Mouse (Mus musculus): ENCODE measurements around the gene Car12.

Gene Car12

GRCm38 (mm10) chr9:66710626-66711025, 2.9 kb upstream of the Car12 start:
- DNase-seq (ENCODE audit: low read depth, low spot score): no peak

GRCm38 (mm10) chr9:66714022-66714515, 583 bp downstream of the Car12 start:
- DNase-seq (ENCODE audit: low read depth, low spot score): no peak

- no peak for DNase-seq (ENCODE audit: low read depth, low spot score)
Observed at GRCm38 (mm10) chr9:66715361-66715760, 1.9 kb downstream of the Car12 start.

- no peak for DNase-seq (ENCODE audit: low read depth, low spot score)
Observed at GRCm38 (mm10) chr9:66716533-66716932, 3.0 kb downstream of the Car12 start.

GRCm38 (mm10) chr9:66720686-66721450, 7.4 kb downstream of the Car12 start:
- DNase-seq (ENCODE audit: low read depth, low spot score): no peak

GRCm38 (mm10) chr9:66722187-66722868, 8.8 kb downstream of the Car12 start:
- DNase-seq (ENCODE audit: low read depth, low spot score): no peak

- DNase-seq (ENCODE audit: low read depth, low spot score): no peak
Observed at GRCm38 (mm10) chr9:66722869-66723272, 9.4 kb downstream of the Car12 start.

- no peak for DNase-seq (ENCODE audit: low read depth, low spot score)
Observed at GRCm38 (mm10) chr9:66725591-66725990, 12.1 kb downstream of the Car12 start.

- DNase-seq (ENCODE audit: low read depth, low spot score): no peak
Observed at GRCm38 (mm10) chr9:66727333-66727732, 13.8 kb downstream of the Car12 start.

- no peak for DNase-seq (ENCODE audit: low read depth, low spot score)
Observed at GRCm38 (mm10) chr9:66730556-66730955, 17.1 kb downstream of the Car12 start.

- DNase-seq (ENCODE audit: low read depth, low spot score): no peak
Observed at GRCm38 (mm10) chr9:66731284-66731683, 17.8 kb downstream of the Car12 start.

- no peak for DNase-seq (ENCODE audit: low read depth, low spot score)
Observed at GRCm38 (mm10) chr9:66732791-66733691, 19.6 kb downstream of the Car12 start.

- DNase-seq (ENCODE audit: low read depth, low spot score): no peak
Observed at GRCm38 (mm10) chr9:66734568-66734967, 21.1 kb downstream of the Car12 start.

- DNase-seq (ENCODE audit: low read depth, low spot score): no peak
Observed at GRCm38 (mm10) chr9:66735122-66735521, 21.6 kb downstream of the Car12 start.

GRCm38 (mm10) chr9:66736016-66736415, 22.5 kb downstream of the Car12 start:
- DNase-seq (ENCODE audit: low read depth, low spot score): no peak

- DNase-seq (ENCODE audit: low read depth, low spot score): no peak
Observed at GRCm38 (mm10) chr9:66736551-66736950, 23.1 kb downstream of the Car12 start.

- DNase-seq (ENCODE audit: low read depth, low spot score): no peak
Observed at GRCm38 (mm10) chr9:66739516-66739915, 26.0 kb downstream of the Car12 start.

GRCm38 (mm10) chr9:66744531-66744930, 31.0 kb downstream of the Car12 start:
- no peak for DNase-seq (ENCODE audit: low read depth, low spot score)

GRCm38 (mm10) chr9:66748390-66748789, 34.9 kb downstream of the Car12 start:
- DNase-seq (ENCODE audit: low read depth, low spot score): no peak

GRCm38 (mm10) chr9:66752849-66753248, 39.4 kb downstream of the Car12 start:
- no peak for DNase-seq (ENCODE audit: low read depth, low spot score)

- no peak for DNase-seq (ENCODE audit: low read depth, low spot score)
Observed at GRCm38 (mm10) chr9:66760991-66761390, 47.5 kb downstream of the Car12 start.

GRCm38 (mm10) chr9:66768721-66769120, 55.2 kb downstream of the Car12 start:
- DNase-seq (ENCODE audit: low read depth, low spot score): no peak
